Mouse (Mus musculus) forebrain, embryonic 13.5 days (tissue): Measurements from ENCODE around the gene Myo16. TPM values are rescaled to one million over a fixed set of nuclear protein-coding genes. Genes with fewer than 3 reads are reported as not detected.

Experiments used
- ATAC-seq: fragments of 200-750 bp; cut with Nextera tagmentation; 2 replicates; pipeline ENCODE4 v1.8.0; 2017
- H3K27ac ChIP-seq: fragments of 300-500 bp; sonication (generic); 2 replicates; pipeline ENCODE4 v1.5.1; 2015; ENCODE audit warnings: inconsistent platforms, mild to moderate bottlenecking, moderate library complexity
- H3K27me3 ChIP-seq: fragments of 300-500 bp; sonication (generic); 2 replicates; pipeline ENCODE4 v1.6.1; 2015; ENCODE audit warnings: mild to moderate bottlenecking, inconsistent platforms
- H3K36me3 ChIP-seq: fragments of 300-500 bp; sonication (generic); 2 replicates; pipeline ENCODE4 v1.6.1; 2015; ENCODE audit warnings: mild to moderate bottlenecking, inconsistent platforms; ENCODE audit not compliant: poor library complexity, severe bottlenecking
- H3K4me1 ChIP-seq: fragments of 300-500 bp; sonication (generic); 2 replicates; pipeline ENCODE4 v1.6.1; 2015; ENCODE audit warnings: inconsistent platforms
- H3K4me2 ChIP-seq: fragments of 300-500 bp; sonication (generic); 2 replicates; pipeline ENCODE4 v1.6.1; 2015; ENCODE audit warnings: inconsistent platforms, mild to moderate bottlenecking, moderate library complexity
- H3K4me3 ChIP-seq: fragments of 300-500 bp; sonication (generic); 2 replicates; pipeline ENCODE4 v1.5.1; 2015; ENCODE audit warnings: mild to moderate bottlenecking, inconsistent platforms
- H3K9ac ChIP-seq: fragments of 300-500 bp; sonication (generic); 2 replicates; pipeline ENCODE4 v1.6.1; 2015; ENCODE audit warnings: mild to moderate bottlenecking, inconsistent platforms
- H3K9me3 ChIP-seq: fragments of 300-500 bp; sonication (generic); replicated peaks from 2 replicates; pipeline ENCODE4 v1.6.1; 2016; ENCODE audit warnings: inconsistent platforms
- WGBS: fragments of 180-500 bp; shearing (Covaris S2); methylation state at CpG from one replicate; pipeline ENCODE4 v1.1.7; 2015; 5-methylcytosine and 5-hydroxymethylcytosine counted together
- polyA plus RNA-seq: library from polyadenylated mRNA; unstranded; fragments of >200 nt; fragmentation: Nextera tagmentation; extraction: Ambion mirVana; gene quantifications from 2 replicates; pipeline ENCODE4 v1.2.1, GENCODE M21; 2015

Myo16 gene
- polyA plus RNA-seq, 1 experiment from 2014 or later, result 2.0 TPM

GRCm38 (mm10) chr8:10418971-10419370, 265.3 kb downstream of the Myo16 start:
- Histone ChIP-seq H3K9ac (no peak overlapping the region), H3K4me2 (peak overlapping the region; percentile 6; the same call in 1 of the 2 replicates), H3K27ac (peak overlapping the region; percentile 70), H3K4me1 (peaks cover 22% of the 10 kb centered on the region), H3K36me3 (no peaks in the 10 kb centered on the region), H3K9me3 (no peaks in the 10 kb centered on the region), H3K27me3 (no peaks in the 10 kb centered on the region), H3K4me3 (no peak overlapping the region)
- ATAC-seq, result peak; percentile 92
- 41% methylated on average over 7 of the region's 7 CpGs for WGBS

GRCm38 (mm10) chr8:10419726-10420125, 266.0 kb downstream of the Myo16 start:
- Histone ChIP-seq H3K4me1 (peaks cover 15% of the 10 kb centered on the region), H3K9ac (no peak overlapping the region), H3K9me3 (no peaks in the 10 kb centered on the region), H3K36me3 (no peaks in the 10 kb centered on the region), H3K27ac (peak overlapping the region; percentile 70; the same call in 1 of the 2 replicates), H3K27me3 (no peaks in the 10 kb centered on the region), H3K4me3 (no peak overlapping the region), H3K4me2 (no peak overlapping the region)
- 74% methylated on average over 4 of the region's 4 CpGs for WGBS
- ATAC-seq, result no peak

- WGBS, result 86% methylated on average over 6 of the region's 6 CpGs
- Histone ChIP-seq H3K9ac (no peak overlapping the region), H3K4me3 (no peak overlapping the region), H3K36me3 (no peaks in the 10 kb centered on the region), H3K27me3 (no peaks in the 10 kb centered on the region), H3K4me2 (no peak overlapping the region), H3K27ac (no peak overlapping the region), H3K9me3 (no peaks in the 10 kb centered on the region), H3K4me1 (peaks cover 15% of the 10 kb centered on the region)
- ATAC-seq, result no peak
These were observed 266.8 kb downstream of the Myo16 start for GRCm38 (mm10) chr8:10420551-10420950.

- ATAC-seq, result no peak
- H3K4me1 ChIP-seq, result peaks cover 15% of the 10 kb centered on the region
- H3K9ac ChIP-seq, result no peak overlapping the region
- no peaks in the 10 kb centered on the region for H3K9me3 ChIP-seq
- WGBS, result 96% methylated on average over 9 of the region's 9 CpGs
- H3K27ac ChIP-seq, result no peak overlapping the region
- no peaks in the 10 kb centered on the region for H3K36me3 ChIP-seq
- H3K4me3 ChIP-seq, result no peak overlapping the region
- no peaks in the 10 kb centered on the region for H3K27me3 ChIP-seq
- no peak overlapping the region for H3K4me2 ChIP-seq
These were observed 267.9 kb downstream of the Myo16 start for GRCm38 (mm10) chr8:10421516-10422090.

GRCm38 (mm10) chr8:10435492-10435891, 281.8 kb downstream of the Myo16 start:
- no peak for ATAC-seq
- no peaks in the 10 kb centered on the region for H3K9me3 ChIP-seq
- 90% methylated on average over 8 of the region's 8 CpGs for WGBS

GRCm38 (mm10) chr8:10438772-10439171, 285.1 kb downstream of the Myo16 start:
- Histone ChIP-seq H3K27me3 (no peaks in the 10 kb centered on the region), H3K4me3 (no peak overlapping the region), H3K36me3 (no peaks in the 10 kb centered on the region), H3K27ac (no peak overlapping the region), H3K4me1 (peaks cover 21% of the 10 kb centered on the region), H3K4me2 (no peak overlapping the region), H3K9me3 (no peaks in the 10 kb centered on the region), H3K9ac (no peak overlapping the region)
- WGBS, result 12% methylated on average over 11 of the region's 11 CpGs
- peak; percentile 46 for ATAC-seq

More at GRCm38 (mm10) chr8:10435492-10435891, 281.8 kb downstream of the Myo16 start:
- Histone ChIP-seq H3K27me3 (no peaks in the 10 kb centered on the region), H3K9ac (no peak overlapping the region), H3K4me2 (no peak overlapping the region), H3K36me3 (no peaks in the 10 kb centered on the region), H3K4me1 (peaks cover 16% of the 10 kb centered on the region), H3K27ac (no peak overlapping the region), H3K4me3 (no peak overlapping the region)

- no peaks in the 10 kb centered on the region for H3K36me3 ChIP-seq
- WGBS, result 64% methylated on average over 16 of the region's 16 CpGs
- no peak overlapping the region; the same call in 1 of the 2 replicates for H3K27ac ChIP-seq
- no peaks in the 10 kb centered on the region for H3K9me3 ChIP-seq
- ATAC-seq, result peak; percentile 39
- H3K27me3 ChIP-seq, result no peaks in the 10 kb centered on the region
- peaks cover 21% of the 10 kb centered on the region for H3K4me1 ChIP-seq
- no peak overlapping the region for H3K9ac ChIP-seq
- no peak overlapping the region for H3K4me3 ChIP-seq
- H3K4me2 ChIP-seq, result no peak overlapping the region
These were observed 286.1 kb downstream of the Myo16 start for GRCm38 (mm10) chr8:10439595-10440453.

GRCm38 (mm10) chr8:10442562-10442961, 288.9 kb downstream of the Myo16 start:
- WGBS, result 39% methylated on average over 3 of the region's 3 CpGs
- peaks cover 21% of the 10 kb centered on the region for H3K4me1 ChIP-seq
- H3K4me3 ChIP-seq, result no peak overlapping the region
- no peak overlapping the region for H3K9ac ChIP-seq
- no peaks in the 10 kb centered on the region for H3K36me3 ChIP-seq
- no peaks in the 10 kb centered on the region for H3K27me3 ChIP-seq
- ATAC-seq, result peak; percentile 11; the same call in 1 of the 2 replicates
- no peaks in the 10 kb centered on the region for H3K9me3 ChIP-seq
- H3K4me2 ChIP-seq, result no peak overlapping the region
- H3K27ac ChIP-seq, result no peak overlapping the region; the same call in 1 of the 2 replicates

GRCm38 (mm10) chr8:10445011-10445410, 291.3 kb downstream of the Myo16 start:
- 96% methylated on average over 7 of the region's 7 CpGs for WGBS
- ATAC-seq, result no peak
- no peaks in the 10 kb centered on the region for H3K27me3 ChIP-seq
- H3K36me3 ChIP-seq, result no peaks in the 10 kb centered on the region
- H3K9me3 ChIP-seq, result no peaks in the 10 kb centered on the region
- H3K4me2 ChIP-seq, result no peak overlapping the region
- no peak overlapping the region for H3K9ac ChIP-seq
- peaks cover 9% of the 10 kb centered on the region for H3K4me1 ChIP-seq
- no peak overlapping the region for H3K4me3 ChIP-seq
- H3K27ac ChIP-seq, result no peak overlapping the region

GRCm38 (mm10) chr8:10448545-10448944, 294.8 kb downstream of the Myo16 start:
- Histone ChIP-seq H3K27ac (no peak overlapping the region), H3K9me3 (no peaks in the 10 kb centered on the region), H3K27me3 (no peaks in the 10 kb centered on the region), H3K9ac (no peak overlapping the region), H3K36me3 (no peaks in the 10 kb centered on the region), H3K4me3 (no peak overlapping the region), H3K4me1 (peaks cover 8% of the 10 kb centered on the region), H3K4me2 (no peak overlapping the region)
- ATAC-seq, result no peak
- WGBS, result 83% methylated on average over 14 of the region's 14 CpGs

GRCm38 (mm10) chr8:10453046-10453445, 299.3 kb downstream of the Myo16 start:
- H3K36me3 ChIP-seq, result no peaks in the 10 kb centered on the region
- H3K4me3 ChIP-seq, result no peak overlapping the region
- no peaks in the 10 kb centered on the region for H3K27me3 ChIP-seq
- ATAC-seq, result peak; percentile 45; the same call in 1 of the 2 replicates
- H3K4me1 ChIP-seq, result peaks cover 12% of the 10 kb centered on the region
- H3K4me2 ChIP-seq, result no peak overlapping the region
- H3K9ac ChIP-seq, result no peak overlapping the region
- no peak overlapping the region for H3K27ac ChIP-seq
- 43% methylated on average over 10 of the region's 10 CpGs for WGBS
- H3K9me3 ChIP-seq, result no peaks in the 10 kb centered on the region

- H3K4me2 ChIP-seq, result no peak overlapping the region
- no peaks in the 10 kb centered on the region for H3K27me3 ChIP-seq
- no peaks in the 10 kb centered on the region for H3K9me3 ChIP-seq
- 68% methylated on average over 9 of the region's 9 CpGs for WGBS
- peaks cover 7% of the 10 kb centered on the region for H3K4me1 ChIP-seq
- no peak overlapping the region for H3K9ac ChIP-seq
- no peaks in the 10 kb centered on the region for H3K36me3 ChIP-seq
- no peak overlapping the region for H3K4me3 ChIP-seq
- no peak for ATAC-seq
- H3K27ac ChIP-seq, result no peak overlapping the region
These were observed 304.5 kb downstream of the Myo16 start for GRCm38 (mm10) chr8:10458151-10458649.
